Mouse (Mus musculus): ENCODE results near the gene B3gnt7. TPM values are rescaled to one million over a fixed set of nuclear protein-coding genes. Genes with fewer than 3 reads are reported as not detected.

Gene B3gnt7
- polyA plus RNA-seq, 1 experiment from 2014 or later = 4.9 TPM

- no peak for DNase-seq (ENCODE audit: extremely low spot score, low spot score)
- H3K27me3 ChIP-seq (ENCODE audit: poor library complexity, severe bottlenecking) = no peaks in the 10 kb centered on the region
- no peak overlapping the region for H3K4me3 ChIP-seq
- H3K36me3 ChIP-seq (replicated peaks) = no peaks in the 10 kb centered on the region
- H3K27ac ChIP-seq = no peak overlapping the region
- 88% methylated on average over 5 of the region's 5 CpGs for WGBS
- H3K4me1 ChIP-seq = no peaks in the 10 kb centered on the region
- no peaks in the 10 kb centered on the region for H3K9me3 ChIP-seq
Observed at GRCm38 (mm10) chr1:86284101-86284500, 18.5 kb upstream of the B3gnt7 start.

- Histone ChIP-seq H3K4me3 (no peak overlapping the region), H3K4me1 (no peaks in the 10 kb centered on the region), H3K9me3 (no peaks in the 10 kb centered on the region), H3K27me3 (ENCODE audit: poor library complexity, severe bottlenecking) (no peaks in the 10 kb centered on the region), H3K27ac (no peak overlapping the region), H3K36me3 (replicated peaks) (no peaks in the 10 kb centered on the region)
- 82% methylated on average over 6 of the region's 6 CpGs for WGBS
- no peak for DNase-seq (ENCODE audit: extremely low spot score, low spot score)
Observed at GRCm38 (mm10) chr1:86285295-86285694, 17.3 kb upstream of the B3gnt7 start.

- Histone ChIP-seq H3K36me3 (replicated peaks) (no peaks in the 10 kb centered on the region), H3K27me3 (ENCODE audit: poor library complexity, severe bottlenecking) (peaks cover 7% of the 10 kb centered on the region; the same call in 1 of the 2 replicates), H3K27ac (no peak overlapping the region), H3K4me1 (no peaks in the 10 kb centered on the region), H3K4me3 (no peak overlapping the region), H3K9me3 (no peaks in the 10 kb centered on the region)
- DNase-seq (ENCODE audit: extremely low spot score, low spot score) = no peak
- WGBS = 92% methylated on average over 4 of the region's 4 CpGs
Observed at GRCm38 (mm10) chr1:86287473-86287872, 15.2 kb upstream of the B3gnt7 start.

GRCm38 (mm10) chr1:86290452-86290851 is 12.2 kb upstream of the B3gnt7 start:
- H3K36me3 ChIP-seq (replicated peaks) = no peaks in the 10 kb centered on the region
- H3K9me3 ChIP-seq = no peaks in the 10 kb centered on the region
- H3K27me3 ChIP-seq (ENCODE audit: poor library complexity, severe bottlenecking) = peaks cover 21% of the 10 kb centered on the region

GRCm38 (mm10) chr1:86293091-86293490 is 9.5 kb upstream of the B3gnt7 start:
- Histone ChIP-seq H3K36me3 (replicated peaks) (no peaks in the 10 kb centered on the region), H3K4me3 (no peak overlapping the region), H3K27ac (no peak overlapping the region), H3K9me3 (no peaks in the 10 kb centered on the region), H3K4me1 (peaks cover 16% of the 10 kb centered on the region), H3K27me3 (ENCODE audit: poor library complexity, severe bottlenecking) (peaks cover 44% of the 10 kb centered on the region)
- no peak for DNase-seq (ENCODE audit: extremely low spot score, low spot score)
- WGBS = 89% methylated on average over 3 of the region's 3 CpGs

More at GRCm38 (mm10) chr1:86290452-86290851, 12.2 kb upstream of the B3gnt7 start:
- H3K27ac ChIP-seq = no peak overlapping the region
- H3K4me3 ChIP-seq = no peak overlapping the region
- no peak for DNase-seq (ENCODE audit: extremely low spot score, low spot score)
- WGBS = 71% methylated on average over 3 of the region's 3 CpGs
- H3K4me1 ChIP-seq = peaks cover 16% of the 10 kb centered on the region

- Histone ChIP-seq H3K36me3 (replicated peaks) (no peaks in the 10 kb centered on the region), H3K4me3 (no peak overlapping the region), H3K27me3 (ENCODE audit: poor library complexity, severe bottlenecking) (peaks cover 52% of the 10 kb centered on the region), H3K27ac (no peak overlapping the region), H3K4me1 (peaks cover 16% of the 10 kb centered on the region), H3K9me3 (no peaks in the 10 kb centered on the region)
- no peak for DNase-seq (ENCODE audit: extremely low spot score, low spot score)
- 87% methylated on average over 5 of the region's 5 CpGs for WGBS
Observed at GRCm38 (mm10) chr1:86293868-86294267, 8.8 kb upstream of the B3gnt7 start.

- Histone ChIP-seq H3K36me3 (replicated peaks) (no peaks in the 10 kb centered on the region), H3K9me3 (no peaks in the 10 kb centered on the region), H3K4me3 (peak overlapping the region; percentile 10; the same call in 1 of the 2 replicates), H3K27ac (peak overlapping the region; percentile 62), H3K4me1 (peaks cover 16% of the 10 kb centered on the region), H3K27me3 (ENCODE audit: poor library complexity, severe bottlenecking) (peaks cover 57% of the 10 kb centered on the region)
- WGBS = 23% methylated on average over 4 of the region's 4 CpGs
- no peak for DNase-seq (ENCODE audit: extremely low spot score, low spot score)
Observed at GRCm38 (mm10) chr1:86294472-86294871, 8.2 kb upstream of the B3gnt7 start.

GRCm38 (mm10) chr1:86300093-86300492 is 2.5 kb upstream of the B3gnt7 start:
- H3K36me3 ChIP-seq (replicated peaks) = peaks cover 3% of the 10 kb centered on the region
- H3K4me3 ChIP-seq = no peak overlapping the region
- peaks cover 3% of the 10 kb centered on the region; the same call in 1 of the 2 replicates for H3K9me3 ChIP-seq
- H3K27ac ChIP-seq = no peak overlapping the region
- no peak for DNase-seq (ENCODE audit: extremely low spot score, low spot score)
- 28% methylated on average over 2 of the region's 2 CpGs for WGBS
- H3K4me1 ChIP-seq = peaks cover 44% of the 10 kb centered on the region
- peaks cover 93% of the 10 kb centered on the region for H3K27me3 ChIP-seq (ENCODE audit: poor library complexity, severe bottlenecking)

- no peak overlapping the region for H3K27ac ChIP-seq
- no peak overlapping the region for H3K4me3 ChIP-seq
- no peak for DNase-seq (ENCODE audit: extremely low spot score, low spot score)
- peaks cover 9% of the 10 kb centered on the region for H3K36me3 ChIP-seq (replicated peaks)
- peaks cover 7% of the 10 kb centered on the region; the same call in 1 of the 2 replicates for H3K9me3 ChIP-seq
- H3K27me3 ChIP-seq (ENCODE audit: poor library complexity, severe bottlenecking) = peaks cover 97% of the 10 kb centered on the region
- WGBS = 63% methylated on average over 7 of the region's 7 CpGs
- peaks cover 41% of the 10 kb centered on the region for H3K4me1 ChIP-seq
Observed at GRCm38 (mm10) chr1:86300731-86301130, 1.9 kb upstream of the B3gnt7 start.

- peaks cover 41% of the 10 kb centered on the region for H3K4me1 ChIP-seq
- H3K27ac ChIP-seq = no peak overlapping the region
- H3K27me3 ChIP-seq (ENCODE audit: poor library complexity, severe bottlenecking) = peaks cover 97% of the 10 kb centered on the region
- H3K4me3 ChIP-seq = no peak overlapping the region
- DNase-seq (ENCODE audit: extremely low spot score, low spot score) = no peak
- WGBS = 49% methylated on average over 6 of the region's 6 CpGs
- peaks cover 14% of the 10 kb centered on the region for H3K36me3 ChIP-seq (replicated peaks)
- peaks cover 7% of the 10 kb centered on the region; the same call in 1 of the 2 replicates for H3K9me3 ChIP-seq
Observed at GRCm38 (mm10) chr1:86301221-86302091, 1.2 kb upstream of the B3gnt7 start.

GRCm38 (mm10) chr1:86303063-86303872 is 636 bp downstream of the B3gnt7 start:
- under 1% methylated on average over 65 of the region's 65 CpGs for WGBS
- H3K4me3 ChIP-seq = peak overlapping the region; percentile 74
- H3K27ac ChIP-seq = peak overlapping the region; percentile 81
- peaks cover 14% of the 10 kb centered on the region for H3K36me3 ChIP-seq (replicated peaks)
- peaks cover 90% of the 10 kb centered on the region for H3K27me3 ChIP-seq (ENCODE audit: poor library complexity, severe bottlenecking)
- peaks cover 50% of the 10 kb centered on the region for H3K4me1 ChIP-seq
- DNase-seq (ENCODE audit: extremely low spot score, low spot score) = peak; percentile 77
- H3K9me3 ChIP-seq = peaks cover 7% of the 10 kb centered on the region; the same call in 1 of the 2 replicates

GRCm38 (mm10) chr1:86303873-86304250 is 1.2 kb downstream of the B3gnt7 start:
- peaks cover 56% of the 10 kb centered on the region for H3K4me1 ChIP-seq
- H3K27me3 ChIP-seq (ENCODE audit: poor library complexity, severe bottlenecking) = peaks cover 85% of the 10 kb centered on the region
- DNase-seq (ENCODE audit: extremely low spot score, low spot score) = no peak
- WGBS = 3% methylated on average over 16 of the region's 16 CpGs
- H3K9me3 ChIP-seq = peaks cover 7% of the 10 kb centered on the region; the same call in 1 of the 2 replicates
- H3K4me3 ChIP-seq = peak overlapping the region; percentile 74
- peaks cover 14% of the 10 kb centered on the region for H3K36me3 ChIP-seq (replicated peaks)
- peak overlapping the region; percentile 81 for H3K27ac ChIP-seq
